In the genomic region with DNA sequence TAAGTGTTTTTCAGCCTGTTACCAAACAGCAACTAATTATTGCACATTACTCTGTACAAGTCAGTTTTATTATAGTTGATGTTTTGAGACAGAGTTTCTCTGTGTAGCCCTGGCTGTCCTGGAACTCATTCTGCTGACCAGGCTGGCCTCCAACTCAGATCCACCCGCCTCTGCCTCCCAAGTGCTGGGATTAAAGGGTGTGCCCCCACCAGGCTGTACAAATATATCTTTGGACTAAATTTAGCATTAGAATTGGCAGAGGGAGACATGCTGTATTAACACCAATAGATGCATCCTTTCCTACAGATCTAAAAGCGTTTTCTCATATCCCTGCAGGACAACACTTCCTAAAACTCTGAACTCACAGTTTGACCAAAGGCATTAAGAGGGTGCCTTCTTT, we compare ENCODE assay signal across 14 mouse cellular contexts.
"Had no signal": no experiment of that assay in that cellular context is flagged by ENCODE, and none has a peak within 500 bp of the region (broad histone marks: within the 10 kb centered on the region; RNA-seq: fewer than 3 reads in every experiment).

No protein-coding gene starts in this region.

- ATAC-seq: forebrain, embryonic 13.5 days; forebrain, embryonic 14.5 days; forebrain, embryonic 15.5 days; forebrain, embryonic 16.5 days; forebrain, postnatal 0 days had no signal

- H3K4me3 ChIP-seq: embryonic facial prominence, embryonic 10.5 days; embryonic facial prominence, embryonic 12.5 days; embryonic facial prominence, embryonic 13.5 days; embryonic facial prominence, embryonic 15.5 days; erythroblast, embryonic 14.5 days; forebrain, embryonic 10.5 days; forebrain, embryonic 12.5 days; forebrain, embryonic 13.5 days; forebrain, embryonic 15.5 days; heart, adult 2 months; heart, embryonic 10.5 days had no signal

- H3K27ac ChIP-seq: embryonic facial prominence, embryonic 10.5 days; embryonic facial prominence, embryonic 12.5 days; embryonic facial prominence, embryonic 13.5 days; embryonic facial prominence, embryonic 15.5 days; forebrain, embryonic 10.5 days; forebrain, embryonic 12.5 days; forebrain, embryonic 13.5 days; forebrain, embryonic 15.5 days; heart, adult 2 months; heart, embryonic 10.5 days had no signal
